Mouse (Mus musculus) adrenal gland, postnatal 4 days (tissue): ENCODE measurements around the gene Ifit2. TPM values are rescaled to one million over a fixed set of nuclear protein-coding genes. Genes with fewer than 3 reads are reported as not detected.
"Not testable (repeated sequence)": the region's sequence is repeated elsewhere in the genome, so short reads cannot be mapped to it uniquely, and the experiment has no call there.

Experiments
- DNase-seq, 2 experiments: peaks; one replicate each; pipeline ENCODE4 v3.0.0; 2021 to 2022; ENCODE audit warnings: low spot score in 2 of 2, mixed read lengths in 2 of 2
- total RNA-seq, 2 experiments: library from RNA; stranded (reverse); gene quantifications; 2 replicates each; pipeline ENCODE4 v1.2.3; 2021

Gene Ifit2
- total RNA-seq, 2 experiments from 2014 or later = 4.2 to 5.5 TPM

GRCm38 (mm10) chr19:34546211-34546610 is 4.3 kb upstream of the Ifit2 start:
- DNase-seq = no peak

DNA sequence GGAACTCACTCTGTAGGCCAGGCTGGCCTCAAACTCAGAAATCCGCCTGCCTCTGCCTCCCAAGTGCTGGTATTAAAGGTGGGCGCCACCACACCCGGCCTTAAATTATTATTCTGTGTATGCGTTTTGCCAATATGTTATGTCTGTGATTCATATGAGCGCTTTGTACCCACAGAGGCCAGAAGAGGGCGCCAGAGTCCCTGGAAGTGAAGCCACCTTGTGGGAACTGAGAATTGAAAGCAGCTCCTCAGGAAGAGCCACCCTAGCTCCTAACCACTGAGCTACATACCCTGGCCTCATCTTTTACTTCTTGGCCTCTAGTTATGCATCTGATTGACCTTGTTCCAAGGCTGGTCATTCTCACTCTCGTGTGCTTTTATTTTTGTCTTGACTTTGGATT is 2.5 kb upstream of the Ifit2 start:
- DNase-seq = peak; percentile 31 to 63

- no peak for DNase-seq
These were observed 325 bp upstream of the Ifit2 start for GRCm38 (mm10) chr19:34550205-34550533.

- DNase-seq = no peak
These were observed 1.5 kb downstream of the Ifit2 start for GRCm38 (mm10) chr19:34551981-34552380.

DNA sequence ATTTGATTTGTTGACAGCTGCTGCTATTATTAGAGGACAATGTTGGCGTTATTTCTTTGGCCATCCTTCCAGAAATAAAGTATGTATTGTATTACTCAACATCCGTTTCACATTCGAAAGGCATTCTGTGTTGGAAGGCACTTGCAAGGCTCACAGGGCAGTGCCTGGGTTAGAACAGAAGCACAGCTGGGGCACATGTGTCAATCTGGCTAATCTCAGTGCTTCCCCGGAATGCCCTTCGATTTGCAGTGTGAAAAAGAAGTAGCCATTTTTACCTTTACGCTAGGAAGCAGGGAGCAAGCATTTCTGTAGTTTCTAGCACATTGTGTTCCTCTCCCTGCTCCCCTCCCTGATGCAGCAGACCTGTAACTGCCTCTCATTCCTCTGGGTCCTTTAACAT is 2.5 kb downstream of the Ifit2 start:
- no peak for DNase-seq

GRCm38 (mm10) chr19:34553522-34553921 is 3.0 kb downstream of the Ifit2 start:
- DNase-seq = no peak

- DNase-seq = no peak
These were observed 3.6 kb downstream of the Ifit2 start for GRCm38 (mm10) chr19:34554061-34554460.

GRCm38 (mm10) chr19:34556621-34557020 is 6.1 kb downstream of the Ifit2 start:
- no peak for DNase-seq

DNA sequence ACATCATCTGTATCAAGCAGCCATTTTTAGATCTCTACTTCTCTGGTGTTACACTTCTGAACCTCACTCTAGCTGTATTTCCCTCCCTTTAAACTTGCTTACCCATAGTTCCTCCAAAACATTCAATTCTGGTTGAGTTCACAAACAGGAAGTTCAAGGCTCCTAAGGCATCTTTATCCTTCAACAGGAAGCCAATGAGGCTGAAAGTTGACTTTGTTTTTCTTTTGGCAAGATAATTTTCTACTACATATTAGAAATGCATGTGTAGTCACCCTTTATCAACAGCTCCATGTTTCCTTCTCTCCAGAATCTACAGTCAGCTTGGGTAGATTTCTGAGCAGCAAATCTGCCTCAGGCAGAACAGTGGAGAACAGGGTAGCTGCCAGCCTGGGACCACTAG is 12.1 kb downstream of the Ifit2 start:
- DNase-seq = no peak

- no peak for DNase-seq
These were observed 15.8 kb downstream of the Ifit2 start for GRCm38 (mm10) chr19:34566178-34566784.

GRCm38 (mm10) chr19:34568988-34569895 is 18.7 kb downstream of the Ifit2 start:
- DNase-seq = no peak

DNA sequence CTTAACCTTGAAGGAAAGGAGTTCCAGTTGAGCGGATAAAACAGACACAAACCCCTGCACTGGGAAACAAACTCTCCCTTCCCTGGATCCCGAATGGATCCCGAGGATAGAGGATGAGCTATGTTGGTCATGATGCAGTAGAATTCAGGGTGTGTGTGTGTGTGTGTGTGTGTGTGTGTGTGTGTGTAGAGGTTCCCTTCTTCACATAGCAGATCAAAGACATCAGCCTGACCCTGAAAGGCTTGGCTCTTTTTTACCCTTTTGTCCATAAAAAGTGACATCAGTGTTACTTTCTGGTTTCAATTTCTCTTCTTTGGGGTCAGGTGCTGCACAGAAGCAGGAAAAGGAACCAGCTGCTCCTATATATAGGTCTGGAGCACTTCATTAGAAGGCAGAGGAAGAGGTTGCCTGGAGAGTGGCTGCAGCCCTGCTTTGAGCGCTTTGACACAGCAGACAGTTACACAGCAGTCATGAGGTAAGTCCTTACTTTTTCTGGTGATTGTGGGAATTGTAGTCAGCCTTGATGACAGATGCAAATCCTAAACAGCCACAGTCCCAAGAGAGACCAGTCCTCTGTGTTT is 19.5 kb downstream of the Ifit2 start:
- DNase-seq = no peak

GRCm38 (mm10) chr19:34571080-34571479 is 20.6 kb downstream of the Ifit2 start:
- DNase-seq = no peak

GRCm38 (mm10) chr19:34573650-34574049 is 23.2 kb downstream of the Ifit2 start:
- DNase-seq = no peak

DNA sequence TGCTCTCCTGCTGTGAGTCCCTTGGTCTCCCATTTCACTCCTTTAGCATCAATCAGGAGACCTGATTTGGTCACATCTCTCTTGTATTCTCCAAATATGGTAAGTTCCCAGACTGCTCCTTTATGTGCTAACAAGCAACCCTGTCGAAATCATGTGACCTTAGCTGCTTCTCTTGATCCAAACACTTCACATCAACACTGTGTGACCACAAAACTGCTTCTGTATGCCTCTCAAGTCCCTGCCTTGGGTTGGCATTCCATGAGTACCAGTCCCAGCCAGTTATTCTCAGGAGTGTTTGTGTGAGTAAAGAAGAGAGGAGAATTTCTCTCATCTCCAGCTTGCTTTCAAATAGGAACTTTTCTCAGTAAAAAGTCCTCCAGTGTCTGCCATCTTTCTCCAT is 26.6 kb downstream of the Ifit2 start:
- DNase-seq = no peak

- not testable (repeated sequence) for DNase-seq
These were observed 32.2 kb downstream of the Ifit2 start for GRCm38 (mm10) chr19:34582696-34583095.

GRCm38 (mm10) chr19:34583126-34583766 is 32.8 kb downstream of the Ifit2 start, which contains the start of gene Ifit3:
Gene Ifit3 (plus strand): TSS chr19:34583531.
- DNase-seq = not testable (repeated sequence)

DNA sequence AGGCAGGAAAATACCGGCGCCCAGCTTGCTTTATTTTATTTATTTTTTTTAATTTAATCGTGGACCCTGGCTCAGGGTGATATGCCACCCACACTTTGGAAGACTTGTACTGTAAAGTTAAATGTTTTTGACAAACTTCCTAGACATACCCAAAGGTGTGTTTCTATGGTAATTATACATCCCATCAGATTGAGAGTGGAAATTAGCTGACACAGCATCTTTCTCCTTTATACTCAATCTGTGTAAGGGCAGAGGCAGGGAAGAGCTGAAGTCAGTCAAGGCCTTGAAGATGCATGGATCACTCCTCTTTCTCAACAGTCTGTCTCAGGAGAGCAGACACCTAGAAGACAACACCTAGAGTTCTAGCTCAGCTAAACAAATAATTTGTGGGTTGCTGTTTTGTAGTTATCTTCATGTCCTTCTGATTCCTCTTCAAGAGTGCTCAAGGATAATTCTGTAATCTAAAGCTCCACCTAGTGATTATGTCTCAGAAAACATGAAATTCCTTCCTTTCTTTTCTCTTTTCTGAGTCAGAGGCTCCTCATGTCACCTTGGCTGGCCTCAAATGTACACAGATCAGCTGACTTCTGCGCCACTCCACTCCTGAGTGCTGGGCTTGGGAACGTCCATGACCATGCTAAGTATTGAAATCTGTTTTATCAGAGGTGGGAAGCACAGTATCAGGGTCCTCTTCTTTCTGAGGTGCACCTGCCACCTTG is 35.4 kb downstream of the Ifit2 start:
- DNase-seq = not testable (repeated sequence)

- DNase-seq = not testable (repeated sequence)
These were observed 37.6 kb downstream of the Ifit2 start for GRCm38 (mm10) chr19:34587898-34588692.

DNA sequence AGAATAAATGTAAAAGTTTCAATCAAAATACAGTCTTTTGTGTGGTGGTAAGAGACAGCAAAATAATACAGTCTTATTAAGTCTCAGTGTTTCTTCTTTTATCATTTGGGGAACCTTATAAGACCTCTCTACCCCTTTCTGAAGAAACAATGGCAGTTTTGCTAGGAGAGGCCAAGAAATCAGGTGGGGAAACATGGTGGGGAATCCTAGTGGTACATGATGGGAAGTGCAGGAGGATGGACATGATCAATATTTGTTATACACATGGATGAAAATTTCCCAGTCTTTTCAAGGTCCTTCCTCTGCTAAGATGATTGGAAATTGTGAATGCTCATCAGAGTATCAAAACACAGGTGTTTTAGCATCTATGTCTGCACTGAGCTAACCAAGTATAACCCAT is 38.5 kb downstream of the Ifit2 start:
- no peak for DNase-seq
